Mouse (Mus musculus): ENCODE measurements at regions not wholly inside any gene's neighbourhood (a gene's known extent, or its start where the extent isn't known, plus 50 kb on each side); places are given as distances from the start of the nearest gene placed in this dataset.

DNA sequence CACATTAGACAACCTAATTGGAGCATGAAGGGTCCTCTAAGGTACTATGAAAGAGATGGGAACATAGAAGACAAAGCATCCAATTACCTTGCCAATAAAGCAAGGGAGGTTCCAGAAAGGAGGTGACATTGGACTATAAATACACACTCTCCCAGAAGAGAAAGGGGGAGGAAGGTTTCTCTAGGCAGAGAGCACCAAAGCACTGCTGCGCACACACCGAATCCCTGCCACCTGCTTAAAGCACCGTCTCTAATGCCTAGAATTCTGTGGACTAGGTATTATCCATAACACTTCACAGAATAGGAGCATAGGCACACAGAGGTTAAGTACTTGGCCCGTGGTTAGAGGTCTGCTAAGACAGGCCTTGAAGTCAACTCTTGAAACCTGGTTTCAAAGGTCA, 107.8 kb upstream of the Jun start:
- H3K9ac ChIP-seq (ENCODE audit: low read depth, low read length) = no peak overlapping the region
- no peak for DNase-seq (ENCODE audit: extremely low read depth, low read depth, low spot score)
- no peaks in the 10 kb centered on the region for H3K79me2 ChIP-seq (ENCODE audit: control insufficient read depth, insufficient read depth, low read length)
- H3K4me1 ChIP-seq (ENCODE audit: control insufficient read depth, insufficient read depth, low read length) = peaks cover 14% of the 10 kb centered on the region
- H3K36me3 ChIP-seq (ENCODE audit: control insufficient read depth, insufficient read depth, low read length) = no peaks in the 10 kb centered on the region
- H3K4me3 ChIP-seq (ENCODE audit: insufficient read depth, low read depth, low read length) = no peak overlapping the region
- 91% methylated on average over 4 of the region's 4 CpGs for WGBS
- TF ChIP-seq POLR2A (IDR thresholded peaks at IDR 0.05; ENCODE audit: extremely low read depth, insufficient read depth, low read length) = no peak
- no peak for TF ChIP-seq CTCF (IDR thresholded peaks at IDR 0.05; ENCODE audit: low read depth, low read length)
- H3K27ac ChIP-seq (replicated peaks; ENCODE audit: insufficient read depth, low read depth, low read length) = no peak overlapping the region
- no peaks in the 10 kb centered on the region for H3K27me3 ChIP-seq (ENCODE audit: control insufficient read depth, insufficient read depth, low read length)

GRCm38 (mm10) chr4:95160465-95160864, 108.4 kb upstream of the Jun start:
- DNase-seq (ENCODE audit: extremely low read depth, low read depth, low spot score) = no peak
- 59% methylated on average over 3 of the region's 3 CpGs for WGBS
- Histone ChIP-seq H3K27me3 (ENCODE audit: control insufficient read depth, insufficient read depth, low read length) (no peaks in the 10 kb centered on the region), H3K9ac (ENCODE audit: low read depth, low read length) (no peak overlapping the region; the same call in 1 of the 2 replicates), H3K4me3 (ENCODE audit: insufficient read depth, low read depth, low read length) (no peak overlapping the region), H3K79me2 (ENCODE audit: control insufficient read depth, insufficient read depth, low read length) (no peaks in the 10 kb centered on the region), H3K27ac (replicated peaks; ENCODE audit: insufficient read depth, low read depth, low read length) (no peak overlapping the region), H3K4me1 (ENCODE audit: control insufficient read depth, insufficient read depth, low read length) (peaks cover 14% of the 10 kb centered on the region), H3K36me3 (ENCODE audit: control insufficient read depth, insufficient read depth, low read length) (no peaks in the 10 kb centered on the region)
- no peak for TF ChIP-seq POLR2A (IDR thresholded peaks at IDR 0.05; ENCODE audit: extremely low read depth, insufficient read depth, low read length)
- no peak for TF ChIP-seq CTCF (IDR thresholded peaks at IDR 0.05; ENCODE audit: low read depth, low read length)

DNA sequence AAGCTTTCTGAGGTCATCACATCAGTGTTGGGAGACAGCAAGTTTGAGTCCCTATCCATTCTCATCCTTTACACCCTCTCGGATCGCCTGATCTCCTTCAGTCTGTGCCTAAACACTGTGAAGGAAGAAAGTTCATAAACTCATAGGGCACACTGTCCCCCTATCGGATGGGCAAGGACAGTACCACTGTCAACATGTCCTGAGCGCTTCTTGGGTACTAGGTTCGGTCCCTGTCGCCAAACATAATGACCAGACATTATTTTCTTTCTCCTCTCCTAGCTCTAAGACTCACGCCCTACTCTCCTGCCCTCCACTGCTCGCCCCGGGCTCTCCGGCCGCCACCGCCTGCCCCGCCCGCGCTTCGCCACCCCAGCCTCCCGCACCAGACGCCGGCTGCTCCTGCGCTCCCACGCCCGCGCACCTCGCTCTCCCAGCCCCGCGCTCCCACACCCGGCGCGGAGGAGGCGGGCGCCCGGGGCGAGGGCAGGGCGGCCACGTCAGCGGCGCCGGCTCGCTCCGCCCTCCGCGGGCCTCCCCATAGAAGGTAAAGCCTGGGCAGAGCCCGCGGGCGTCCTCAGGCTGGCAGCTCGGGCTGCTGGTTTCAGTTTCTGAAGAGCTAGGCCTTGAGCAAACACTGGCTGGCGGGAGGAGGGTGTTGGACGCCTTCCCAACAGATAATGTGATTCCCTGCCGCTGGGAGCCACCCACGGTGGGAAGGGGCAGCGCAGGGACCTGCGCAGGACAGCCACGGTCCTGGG, 109.1 kb upstream of the Jun start:
- TF ChIP-seq POLR2A (IDR thresholded peaks at IDR 0.05; ENCODE audit: extremely low read depth, insufficient read depth, low read length) = peak; percentile 49; the same call in 1 of the 2 replicates
- TF ChIP-seq CTCF (IDR thresholded peaks at IDR 0.05; ENCODE audit: low read depth, low read length) = no peak
- WGBS = 4% methylated on average over 53 of the region's 53 CpGs

GRCm38 (mm10) chr4:95161670-95162020, 109.6 kb upstream of the Jun start:
- TF ChIP-seq POLR2A (IDR thresholded peaks at IDR 0.05; ENCODE audit: extremely low read depth, insufficient read depth, low read length) (no peak), CTCF (IDR thresholded peaks at IDR 0.05; ENCODE audit: low read depth, low read length) (peak; percentile 26; the same call in 1 of the 2 replicates)
- WGBS = 4% methylated on average over 7 of the region's 7 CpGs
- no peaks in the 10 kb centered on the region for H3K36me3 ChIP-seq (ENCODE audit: control insufficient read depth, insufficient read depth, low read length)
- peak overlapping the region; percentile 98 for H3K27ac ChIP-seq (replicated peaks; ENCODE audit: insufficient read depth, low read depth, low read length)
- no peaks in the 10 kb centered on the region for H3K27me3 ChIP-seq (ENCODE audit: control insufficient read depth, insufficient read depth, low read length)
- peak overlapping the region; percentile 90 for H3K9ac ChIP-seq (ENCODE audit: low read depth, low read length)
- DNase-seq (ENCODE audit: extremely low read depth, low read depth, low spot score) = peak; percentile 92
- peaks cover 13% of the 10 kb centered on the region for H3K4me1 ChIP-seq (ENCODE audit: control insufficient read depth, insufficient read depth, low read length)
- H3K4me3 ChIP-seq (ENCODE audit: insufficient read depth, low read depth, low read length) = peak overlapping the region; percentile 87
- no peaks in the 10 kb centered on the region for H3K79me2 ChIP-seq (ENCODE audit: control insufficient read depth, insufficient read depth, low read length)

More for the DNA sequence above, 109.1 kb upstream of the Jun start:
- H3K27ac ChIP-seq (replicated peaks; ENCODE audit: insufficient read depth, low read depth, low read length) = peak overlapping the region; percentile 98
- H3K36me3 ChIP-seq (ENCODE audit: control insufficient read depth, insufficient read depth, low read length) = no peaks in the 10 kb centered on the region
- peak overlapping the region; percentile 90 for H3K9ac ChIP-seq (ENCODE audit: low read depth, low read length)
- peak; percentile 92 for DNase-seq (ENCODE audit: extremely low read depth, low read depth, low spot score)
- H3K4me3 ChIP-seq (ENCODE audit: insufficient read depth, low read depth, low read length) = peak overlapping the region; percentile 87
- no peaks in the 10 kb centered on the region for H3K27me3 ChIP-seq (ENCODE audit: control insufficient read depth, insufficient read depth, low read length)
- peaks cover 14% of the 10 kb centered on the region for H3K4me1 ChIP-seq (ENCODE audit: control insufficient read depth, insufficient read depth, low read length)
- H3K79me2 ChIP-seq (ENCODE audit: control insufficient read depth, insufficient read depth, low read length) = no peaks in the 10 kb centered on the region

GRCm38 (mm10) chr4:95162386-95163090, 110.5 kb upstream of the Jun start:
- peaks cover 6% of the 10 kb centered on the region for H3K4me1 ChIP-seq (ENCODE audit: control insufficient read depth, insufficient read depth, low read length)
- no peaks in the 10 kb centered on the region for H3K27me3 ChIP-seq (ENCODE audit: control insufficient read depth, insufficient read depth, low read length)
- no peak overlapping the region for H3K9ac ChIP-seq (ENCODE audit: low read depth, low read length)
- H3K79me2 ChIP-seq (ENCODE audit: control insufficient read depth, insufficient read depth, low read length) = no peaks in the 10 kb centered on the region
- peak; percentile 38 for DNase-seq (ENCODE audit: extremely low read depth, low read depth, low spot score)
- H3K27ac ChIP-seq (replicated peaks; ENCODE audit: insufficient read depth, low read depth, low read length) = no peak overlapping the region
- WGBS = 41% methylated on average over 9 of the region's 9 CpGs
- TF ChIP-seq POLR2A (IDR thresholded peaks at IDR 0.05; ENCODE audit: extremely low read depth, insufficient read depth, low read length) (no peak), CTCF (IDR thresholded peaks at IDR 0.05; ENCODE audit: low read depth, low read length) (no peak)
- H3K4me3 ChIP-seq (ENCODE audit: insufficient read depth, low read depth, low read length) = no peak overlapping the region
- H3K36me3 ChIP-seq (ENCODE audit: control insufficient read depth, insufficient read depth, low read length) = no peaks in the 10 kb centered on the region

GRCm38 (mm10) chr4:95163403-95163802, 111.4 kb upstream of the Jun start:
- H3K27ac ChIP-seq (replicated peaks; ENCODE audit: insufficient read depth, low read depth, low read length) = no peak overlapping the region
- H3K9ac ChIP-seq (ENCODE audit: low read depth, low read length) = no peak overlapping the region
- 79% methylated on average over 4 of the region's 4 CpGs for WGBS
- H3K4me1 ChIP-seq (ENCODE audit: control insufficient read depth, insufficient read depth, low read length) = peaks cover 6% of the 10 kb centered on the region
- H3K79me2 ChIP-seq (ENCODE audit: control insufficient read depth, insufficient read depth, low read length) = no peaks in the 10 kb centered on the region
- H3K4me3 ChIP-seq (ENCODE audit: insufficient read depth, low read depth, low read length) = no peak overlapping the region
- no peaks in the 10 kb centered on the region for H3K27me3 ChIP-seq (ENCODE audit: control insufficient read depth, insufficient read depth, low read length)
- TF ChIP-seq CTCF (IDR thresholded peaks at IDR 0.05; ENCODE audit: low read depth, low read length) (no peak), POLR2A (IDR thresholded peaks at IDR 0.05; ENCODE audit: extremely low read depth, insufficient read depth, low read length) (no peak)
- no peaks in the 10 kb centered on the region for H3K36me3 ChIP-seq (ENCODE audit: control insufficient read depth, insufficient read depth, low read length)
- DNase-seq (ENCODE audit: extremely low read depth, low read depth, low spot score) = no peak

All from liver, adult 2 months (tissue).